Mouse (Mus musculus): ENCODE results near the gene Rnf144a. TPM values are rescaled to one million over a fixed set of nuclear protein-coding genes. Genes with fewer than 3 reads are reported as not detected.

Gene Rnf144a
- polyA plus RNA-seq (2011; ENCODE audit: insufficient read length, low read depth, missing spikeins) = 7.7 and 18.8 TPM in 2 replicates

DNA sequence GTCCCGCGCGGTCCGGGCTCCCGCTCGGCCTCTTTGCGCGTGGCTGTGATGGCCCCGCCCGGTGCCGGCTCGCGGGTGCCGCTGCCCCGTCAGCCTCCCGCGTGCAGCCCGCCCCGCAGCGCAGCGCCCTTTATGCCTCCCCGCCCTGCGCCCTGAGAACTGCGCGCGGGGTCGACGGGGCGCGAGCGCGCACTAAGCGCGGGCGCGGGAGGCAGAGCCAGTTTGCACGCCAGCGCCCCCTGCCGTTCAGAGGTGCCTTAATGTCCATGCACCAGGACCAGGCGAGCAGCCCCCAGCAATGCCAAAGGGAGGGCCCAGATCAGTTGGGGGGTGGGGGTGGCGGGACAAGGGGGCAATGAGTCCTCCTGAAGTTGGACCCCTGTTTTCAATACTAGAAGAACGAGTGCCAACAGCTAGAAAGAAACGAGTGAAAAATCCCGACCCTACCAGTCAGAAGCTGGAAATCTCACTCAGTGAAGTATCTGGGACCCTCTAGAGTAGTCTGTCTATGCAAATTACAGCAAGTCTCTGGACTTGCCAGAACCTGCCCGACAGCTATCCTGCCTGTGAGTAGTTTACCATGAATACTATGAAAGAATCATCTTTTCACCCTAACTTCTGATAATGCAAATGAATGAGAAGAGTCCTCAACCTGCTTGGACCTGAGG, at the start of gene Rnf144a:
Gene Rnf144a (minus strand): TSS at position 151 of the 668 bp plus-strand sequence.
- Histone ChIP-seq H3K4me1 (ENCODE audit: control insufficient read depth, insufficient read depth, low read length) (no peaks in the 10 kb centered on the region), H3K27ac (ENCODE audit: insufficient read depth, low read length) (no peak within 1 kb of the TSS), H3K4me3 (ENCODE audit: insufficient read depth, low read length) (peak within 1 kb of the TSS; percentile 53)
- TF ChIP-seq POLR2A (IDR thresholded peaks at IDR 0.05; ENCODE audit: low read depth, low read length) (0 out of 2 replicates have a peak, but pooled peaks have one; percentile 17), CTCF (IDR thresholded peaks at IDR 0.05; ENCODE audit: borderline replicate concordance, insufficient read depth, low read length) (peak; percentile 92)

DNA sequence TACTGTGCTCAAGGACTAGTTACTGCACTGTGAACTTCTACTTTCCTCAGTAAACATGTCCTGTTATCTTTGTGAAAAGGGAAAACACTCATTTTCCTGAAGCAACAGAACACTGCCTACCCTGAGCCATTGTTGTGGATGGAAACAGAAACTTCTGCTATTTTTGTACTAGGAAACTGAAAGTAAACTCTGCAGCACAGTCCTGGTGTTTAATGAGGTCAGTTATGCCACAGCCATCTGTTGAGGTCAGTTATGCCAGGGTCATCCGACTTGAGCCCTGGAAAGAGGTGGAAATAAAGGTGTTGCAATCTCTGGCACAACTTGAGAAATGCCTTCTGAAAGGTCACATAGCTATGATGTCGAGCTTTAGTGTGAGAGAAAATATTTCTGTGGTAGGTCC, 45.0 kb upstream of the Rnf144a start:
- H3K4me1 ChIP-seq (ENCODE audit: control insufficient read depth, insufficient read depth, low read length) = no peaks in the 10 kb centered on the region
- TF ChIP-seq POLR2A (IDR thresholded peaks at IDR 0.05; ENCODE audit: low read depth, low read length) (no peak), CTCF (IDR thresholded peaks at IDR 0.05; ENCODE audit: borderline replicate concordance, insufficient read depth, low read length) (no peak)
- H3K4me3 ChIP-seq (ENCODE audit: insufficient read depth, low read length) = no peak overlapping the region
- no peak overlapping the region for H3K27ac ChIP-seq (ENCODE audit: insufficient read depth, low read length)

DNA sequence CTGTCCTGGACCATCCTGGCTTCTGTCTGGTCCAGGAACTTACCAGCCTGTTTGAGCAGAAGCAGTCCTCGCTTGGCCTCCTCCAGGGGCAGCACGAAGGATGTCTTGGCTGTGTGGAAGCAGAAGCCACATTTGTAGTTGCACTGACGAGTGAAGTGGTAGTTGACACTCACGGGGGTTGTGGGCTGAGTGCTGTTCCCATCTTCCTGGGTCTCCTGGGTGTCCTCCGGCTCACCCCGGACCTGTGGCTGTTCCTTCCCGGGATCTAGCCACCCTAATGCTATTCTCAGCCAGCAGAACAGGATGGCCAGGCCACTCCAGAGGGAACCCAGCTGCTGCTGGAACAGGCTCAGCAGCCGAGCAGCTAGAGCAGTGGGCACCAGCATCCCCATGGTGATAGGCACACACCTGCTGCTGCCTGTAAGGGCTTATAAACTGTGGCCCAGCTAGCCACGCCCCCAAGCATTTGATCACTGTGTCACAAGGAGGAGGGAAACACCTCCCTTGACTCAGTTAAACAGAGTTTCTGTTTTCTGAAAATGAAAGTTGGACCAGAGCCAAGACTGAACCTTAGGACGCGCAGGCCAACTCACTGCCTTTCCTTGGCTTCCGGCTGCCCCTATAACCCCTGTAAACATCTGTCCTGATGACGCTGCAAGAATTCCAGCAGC, 41.1 kb upstream of the Rnf144a start, which contains the start of gene Rsad2:
Gene Rsad2 (minus strand): TSS at position 425 of the 671 bp plus-strand sequence.
- no peak within 1 kb of the TSS for H3K27ac ChIP-seq (ENCODE audit: insufficient read depth, low read length)
- TF ChIP-seq POLR2A (IDR thresholded peaks at IDR 0.05; ENCODE audit: low read depth, low read length) (no peak), CTCF (IDR thresholded peaks at IDR 0.05; ENCODE audit: borderline replicate concordance, insufficient read depth, low read length) (no peak)
- H3K4me1 ChIP-seq (ENCODE audit: control insufficient read depth, insufficient read depth, low read length) = peaks cover 3% of the 10 kb centered on the region; the same call in 1 of the 2 replicates
- H3K4me3 ChIP-seq (ENCODE audit: insufficient read depth, low read length) = no peak within 1 kb of the TSS

DNA sequence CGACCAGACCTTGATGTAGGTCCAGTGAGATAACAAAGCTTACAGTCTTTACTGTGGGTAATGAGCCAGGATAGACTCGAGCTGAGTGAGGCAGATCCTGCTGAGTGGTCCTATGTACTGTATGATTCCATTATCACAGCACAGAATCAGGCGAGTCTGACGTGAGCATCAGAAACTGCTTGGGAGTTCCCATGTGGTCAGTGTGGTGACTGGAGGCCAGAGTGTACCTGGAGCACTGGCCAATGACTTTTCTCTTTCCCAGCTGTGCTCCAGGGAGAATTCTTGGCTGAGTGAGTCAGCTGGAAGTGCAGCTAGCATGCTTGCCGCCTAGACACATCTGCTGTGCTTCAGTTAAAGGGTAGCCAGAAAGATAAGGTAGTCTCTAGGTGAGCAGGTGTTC, 39.6 kb upstream of the Rnf144a start:
- H3K27ac ChIP-seq (ENCODE audit: insufficient read depth, low read length) = no peak overlapping the region
- no peak for TF ChIP-seq CTCF (IDR thresholded peaks at IDR 0.05; ENCODE audit: borderline replicate concordance, insufficient read depth, low read length)
- TF ChIP-seq POLR2A (IDR thresholded peaks at IDR 0.05; ENCODE audit: low read depth, low read length) = no peak
- no peak overlapping the region for H3K4me3 ChIP-seq (ENCODE audit: insufficient read depth, low read length)
- peaks cover 3% of the 10 kb centered on the region; the same call in 1 of the 2 replicates for H3K4me1 ChIP-seq (ENCODE audit: control insufficient read depth, insufficient read depth, low read length)

DNA sequence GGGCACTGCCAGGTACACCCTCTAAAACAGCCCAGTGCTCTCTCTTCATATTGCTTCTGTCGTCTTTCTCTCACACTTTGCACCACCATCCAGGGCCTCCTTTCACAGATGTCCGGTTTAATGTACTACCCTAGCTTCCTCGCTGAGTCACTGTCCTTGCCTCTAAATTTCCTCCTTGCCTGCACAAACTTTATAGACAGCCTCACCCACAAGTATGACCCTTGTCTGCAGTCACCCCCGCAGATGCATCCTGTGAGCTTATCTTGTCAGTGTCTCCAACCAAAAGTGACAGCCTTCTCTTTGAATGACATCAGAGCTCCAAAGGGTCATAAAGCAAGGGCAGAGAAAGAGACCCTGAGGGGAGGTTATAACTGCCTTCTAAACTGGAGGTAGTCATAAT, 37.9 kb upstream of the Rnf144a start:
- H3K4me3 ChIP-seq (ENCODE audit: insufficient read depth, low read length) = no peak overlapping the region
- H3K4me1 ChIP-seq (ENCODE audit: control insufficient read depth, insufficient read depth, low read length) = peaks cover 3% of the 10 kb centered on the region; the same call in 1 of the 2 replicates
- TF ChIP-seq POLR2A (IDR thresholded peaks at IDR 0.05; ENCODE audit: low read depth, low read length) = no peak
- no peak for TF ChIP-seq CTCF (IDR thresholded peaks at IDR 0.05; ENCODE audit: borderline replicate concordance, insufficient read depth, low read length)
- no peak overlapping the region for H3K27ac ChIP-seq (ENCODE audit: insufficient read depth, low read length)

DNA sequence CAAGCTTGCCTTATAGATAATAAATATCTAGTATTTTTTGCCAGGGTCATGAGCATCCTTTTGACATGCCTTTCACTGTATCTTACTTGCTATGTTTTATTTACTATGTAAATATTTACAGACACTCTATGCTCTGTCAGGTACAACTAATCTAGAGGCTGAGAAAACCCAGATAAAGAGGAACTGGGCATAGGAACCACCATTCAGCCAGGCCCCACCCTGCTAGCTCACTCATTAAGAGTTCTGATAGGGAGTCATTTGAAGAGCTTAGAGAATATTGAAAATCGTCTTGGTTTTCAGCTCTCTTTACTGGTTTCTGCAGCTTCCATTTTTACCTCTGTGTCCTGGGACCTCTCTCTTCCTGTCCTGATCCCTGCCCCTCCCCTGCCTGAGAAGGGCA, 36.1 kb upstream of the Rnf144a start:
- Histone ChIP-seq H3K27ac (ENCODE audit: insufficient read depth, low read length) (no peak overlapping the region), H3K4me3 (ENCODE audit: insufficient read depth, low read length) (no peak overlapping the region), H3K4me1 (ENCODE audit: control insufficient read depth, insufficient read depth, low read length) (peaks cover 3% of the 10 kb centered on the region; the same call in 1 of the 2 replicates)
- TF ChIP-seq CTCF (IDR thresholded peaks at IDR 0.05; ENCODE audit: borderline replicate concordance, insufficient read depth, low read length) = no peak
- no peak for TF ChIP-seq POLR2A (IDR thresholded peaks at IDR 0.05; ENCODE audit: low read depth, low read length)

DNA sequence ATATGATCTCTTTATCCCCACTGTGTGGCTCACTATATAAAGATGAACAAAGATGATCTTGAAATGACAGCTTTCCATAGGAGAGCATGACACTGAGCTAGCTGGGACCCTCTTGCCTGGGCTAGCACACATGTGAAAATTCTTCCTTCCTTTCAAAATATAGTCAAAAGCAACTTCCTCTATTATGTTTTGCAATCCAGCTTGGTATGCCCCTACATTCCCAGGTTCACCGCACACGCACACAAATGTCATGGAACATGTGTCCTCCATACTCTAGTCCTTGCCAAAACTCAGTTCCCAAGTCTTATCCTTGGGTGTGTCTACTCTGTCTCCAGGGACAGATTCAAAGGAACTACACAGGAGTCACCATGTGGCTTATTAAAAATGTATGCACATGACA, 34.4 kb upstream of the Rnf144a start:
- no peaks in the 10 kb centered on the region for H3K4me1 ChIP-seq (ENCODE audit: control insufficient read depth, insufficient read depth, low read length)
- TF ChIP-seq POLR2A (IDR thresholded peaks at IDR 0.05; ENCODE audit: low read depth, low read length) = no peak
- TF ChIP-seq CTCF (IDR thresholded peaks at IDR 0.05; ENCODE audit: borderline replicate concordance, insufficient read depth, low read length) = no peak
- no peak overlapping the region for H3K4me3 ChIP-seq (ENCODE audit: insufficient read depth, low read length)
- H3K27ac ChIP-seq (ENCODE audit: insufficient read depth, low read length) = no peak overlapping the region

DNA sequence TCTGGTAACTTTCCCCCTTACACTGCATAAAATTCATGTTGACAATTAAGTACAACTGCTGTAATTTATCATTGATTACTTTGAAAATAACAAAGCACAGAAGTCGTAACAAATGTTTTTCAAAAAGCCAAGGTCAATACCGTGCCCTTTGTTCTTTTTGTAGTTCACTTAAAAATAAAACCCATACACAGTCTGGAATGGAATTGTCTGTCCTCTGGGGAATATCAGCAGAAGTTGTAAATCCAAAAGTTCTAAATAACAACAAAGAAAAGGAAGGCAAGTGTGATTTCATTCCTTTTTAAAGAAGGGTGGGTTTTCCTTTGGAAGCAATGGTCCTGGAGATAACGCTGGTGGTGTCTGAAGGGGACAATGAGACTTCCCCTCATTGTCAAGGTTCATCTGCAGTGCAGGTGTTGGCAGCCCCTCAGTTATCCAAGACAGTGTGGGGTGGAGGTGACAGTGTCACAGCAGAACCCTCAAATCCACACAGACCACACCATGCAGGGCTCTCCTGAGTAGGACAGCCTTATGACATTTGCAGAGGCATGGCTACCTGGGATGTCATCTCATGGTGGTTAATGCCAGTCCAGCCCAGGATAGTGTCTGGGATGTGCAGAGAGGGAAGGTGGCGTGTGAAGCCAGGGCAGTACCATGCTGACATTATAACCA, 31.5 kb upstream of the Rnf144a start:
- Histone ChIP-seq H3K4me3 (ENCODE audit: insufficient read depth, low read length) (no peak overlapping the region), H3K4me1 (ENCODE audit: control insufficient read depth, insufficient read depth, low read length) (no peaks in the 10 kb centered on the region), H3K27ac (ENCODE audit: insufficient read depth, low read length) (no peak overlapping the region)
- TF ChIP-seq POLR2A (IDR thresholded peaks at IDR 0.05; ENCODE audit: low read depth, low read length) (no peak), CTCF (IDR thresholded peaks at IDR 0.05; ENCODE audit: borderline replicate concordance, insufficient read depth, low read length) (no peak)

DNA sequence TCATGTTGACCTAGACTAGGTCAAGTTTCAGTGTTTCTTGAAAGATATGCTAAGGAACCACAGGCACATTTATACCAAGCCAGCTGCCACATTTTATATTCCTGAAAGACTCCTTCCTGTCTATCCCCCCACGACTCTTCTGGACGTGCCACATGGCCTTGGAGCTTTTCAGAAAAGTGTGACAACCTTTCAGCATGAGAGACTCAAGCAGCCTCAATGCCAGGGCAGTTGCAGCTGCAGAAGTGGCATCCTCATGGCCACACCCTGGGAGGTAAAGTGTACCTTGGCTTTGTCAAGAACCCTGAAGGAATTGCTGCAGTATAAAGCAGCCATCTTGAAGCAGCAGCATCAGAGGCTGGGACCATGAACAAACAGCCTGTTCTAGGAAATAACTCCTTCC, 29.5 kb upstream of the Rnf144a start:
- TF ChIP-seq CTCF (IDR thresholded peaks at IDR 0.05; ENCODE audit: borderline replicate concordance, insufficient read depth, low read length) = no peak
- no peak for TF ChIP-seq POLR2A (IDR thresholded peaks at IDR 0.05; ENCODE audit: low read depth, low read length)
- Histone ChIP-seq H3K4me3 (ENCODE audit: insufficient read depth, low read length) (no peak overlapping the region), H3K27ac (ENCODE audit: insufficient read depth, low read length) (no peak overlapping the region), H3K4me1 (ENCODE audit: control insufficient read depth, insufficient read depth, low read length) (no peaks in the 10 kb centered on the region)

Data from embryonic fibroblast, embryonic 13.5 days (primary cell).